ENCODE assay signal across 8 mouse cellular contexts in genomic region chr8:82773332-82774092, GRCm38 (mm10). TPM values are rescaled to one million over a fixed set of nuclear protein-coding genes. Genes with fewer than 3 reads are reported as not detected.
DNase-seq lines count a peak whose midpoint lies in the region; ATAC-seq and TF ChIP-seq lines count a peak whose summit lies in the region.

No protein-coding gene starts in this region.

- H3K4me3 ChIP-seq in C2C12 (ENCODE audit: insufficient read depth, poor library complexity, severe bottlenecking), result peak overlapping the region; percentile 78
- peak overlapping the region; percentile 93 for H3K4me3 ChIP-seq in embryonic facial prominence, embryonic 13.5 days

- no peak for TF ChIP-seq CTCF in C2C12 (IDR thresholded peaks at IDR 0.05; ENCODE audit: control insufficient read depth, insufficient read depth, insufficient read length)

- peak overlapping the region; percentile 79 for H3ac ChIP-seq in C2C12 (ENCODE audit: control insufficient read depth, insufficient read length, low read depth)

- no peaks in the 10 kb centered on the region for H3K9me3 ChIP-seq in embryonic facial prominence, embryonic 13.5 days

- H3K27ac ChIP-seq in embryonic facial prominence, embryonic 13.5 days, result peak overlapping the region; percentile 77

- H3K27me3 ChIP-seq in C2C12 (ENCODE audit: control insufficient read depth, insufficient read depth, insufficient read length), result no peaks in the 10 kb centered on the region
- 0 out of 2 replicates have a peak, but pooled peaks cover 3% of the 10 kb centered on the region for H3K27me3 ChIP-seq in embryonic facial prominence, embryonic 13.5 days

- H3K79me2 ChIP-seq in C2C12 (ENCODE audit: control insufficient read depth, insufficient read depth), result peaks cover 41% of the 10 kb centered on the region

- H3K79me3 ChIP-seq in C2C12 (ENCODE audit: low read depth), result peaks cover 29% of the 10 kb centered on the region

- ATAC-seq in frontal cortex, adult (ENCODE audit: low TSS enrichment), result peak; percentile 69
- peak; percentile 21; the same call in 1 of the 2 replicates for ATAC-seq in embryonic facial prominence, embryonic 13.5 days (ENCODE audit: insufficient number of reproducible peaks, insufficient read depth, low FRiP score, low TSS enrichment, low read depth)
- ATAC-seq in inflammation-experienced regulatory T-cells, adult 6 months, result peak; percentile 41
- ATAC-seq in megakaryocyte progenitor cell, adult 5-6 weeks (replicated peaks; ENCODE audit: poor library complexity), result peak; percentile 17

- peaks cover 14% of the 10 kb centered on the region for H3K4me1 ChIP-seq in embryonic facial prominence, embryonic 13.5 days

- no peak for DNase-seq in frontal cortex, postnatal 10 days (ENCODE audit: low spot score in 2 of 2)
- no peak for DNase-seq in cerebellum, adult 11-12 months
- no peak for DNase-seq in layer of hippocampus, adult 18-20 months (ENCODE audit: low spot score in 2 of 2)

- peak overlapping the region; percentile 91 for H3K9ac ChIP-seq in embryonic facial prominence, embryonic 13.5 days

- WGBS in embryonic facial prominence, embryonic 13.5 days, result 5% methylated on average over 35 of the region's 35 CpGs

- peak overlapping the region; percentile 85 for H3K4me2 ChIP-seq in embryonic facial prominence, embryonic 13.5 days

- H3K36me3 ChIP-seq in C2C12 (ENCODE audit: control insufficient read depth, insufficient read depth), result peaks cover 34% of the 10 kb centered on the region
- H3K36me3 ChIP-seq in embryonic facial prominence, embryonic 13.5 days, result peaks cover 34% of the 10 kb centered on the region

TF ChIP-seq in C2C12, 6 proteins besides CTCF, POLR2A, EP300 and RAD21:
- no peak for TF ChIP-seq USF1 (IDR thresholded peaks at IDR 0.05; ENCODE audit: low read depth)
- TF ChIP-seq MYOG (IDR thresholded peaks at IDR 0.05; ENCODE audit: control insufficient read depth, extremely low read depth, insufficient read length), result no peak
- TF ChIP-seq FOSL1 (IDR thresholded peaks at IDR 0.05; ENCODE audit: insufficient read depth, low read length, poor library complexity, severe bottlenecking), result no peak
- peak; percentile 3 for TF ChIP-seq MAX (IDR thresholded peaks at IDR 0.05)
- TF ChIP-seq MYOD1 (IDR thresholded peaks at IDR 0.05; ENCODE audit: control insufficient read depth, insufficient read length, low read depth), result no peak
- TF ChIP-seq CEBPB (IDR thresholded peaks at IDR 0.05; ENCODE audit: low read depth), result no peak

RNA-seq across cellular contexts. Expression of gene Zfp330, which starts 0.4 kb away (rescaled TPM):
- polyA plus RNA-seq in C2C12 (2012; fragmentation: generic; extraction: Trizol), result 22.2 TPM
- polyA plus RNA-seq in embryonic facial prominence, embryonic 13.5 days (2015; fragmentation: Nextera tagmentation; extraction: Ambion mirVana), result 73.5 and 76.8 TPM in 2 replicates
- 10 to 100 TPM; 61.2 to 81.9 (median 65.3) TPM for polyA plus RNA-seq in inflammation-experienced regulatory T-cells, adult 6 months (2017; shearing (Covaris generic))
- 90.4 and 104 TPM in 2 replicates for total RNA-seq in megakaryocyte progenitor cell, adult 5-6 weeks (2015)
- total RNA-seq in megakaryocyte progenitor cell, adult 5-6 weeks (2017), result 127 and 151 TPM in 2 replicates
- total RNA-seq in layer of hippocampus, adult 18-20 months (2021), result 10 to 100 TPM; 31.0 to 32.3 TPM

Comparison
In these comparisons a context has a peak if more than half of its experiments do, and no peak if none do; other contexts are left out.
1. ATAC-seq: peak in every context shown above with its lines; median percentile 69 in frontal cortex, adult; 41 in inflammation-experienced regulatory T-cells, adult 6 months; 21 in embryonic facial prominence, embryonic 13.5 days; 17 in megakaryocyte progenitor cell, adult 5-6 weeks.